Mouse (Mus musculus) kidney, adult 2 months (tissue): ENCODE measurements around the gene Grb7.

Experiments
- CTCF ChIP-seq: fragments of 200-500 bp; conservative IDR thresholded peaks from 2 replicates; pipeline ENCODE4 v1.5.1; 2011; ENCODE audit warnings: low read depth, mild to moderate bottlenecking, control low read depth, low read length, moderate library complexity, mixed read lengths; ENCODE audit not compliant: insufficient read depth, insufficient read length
- POLR2A ChIP-seq: fragments of 200-500 bp; IDR thresholded peaks from one replicate; pipeline ENCODE4 v1.6.1; 2011; ENCODE audit warnings: low read depth, low read length, control low read depth

GRCm38 (mm10) chr11:98400161-98400726 is 46.0 kb upstream of the Grb7 start, which contains the start of gene Pgap3:
- TF ChIP-seq CTCF: no peak
- TF ChIP-seq POLR2A: peak; percentile 25
